25 mouse cellular contexts compared by ENCODE assay signal in the genomic region with DNA sequence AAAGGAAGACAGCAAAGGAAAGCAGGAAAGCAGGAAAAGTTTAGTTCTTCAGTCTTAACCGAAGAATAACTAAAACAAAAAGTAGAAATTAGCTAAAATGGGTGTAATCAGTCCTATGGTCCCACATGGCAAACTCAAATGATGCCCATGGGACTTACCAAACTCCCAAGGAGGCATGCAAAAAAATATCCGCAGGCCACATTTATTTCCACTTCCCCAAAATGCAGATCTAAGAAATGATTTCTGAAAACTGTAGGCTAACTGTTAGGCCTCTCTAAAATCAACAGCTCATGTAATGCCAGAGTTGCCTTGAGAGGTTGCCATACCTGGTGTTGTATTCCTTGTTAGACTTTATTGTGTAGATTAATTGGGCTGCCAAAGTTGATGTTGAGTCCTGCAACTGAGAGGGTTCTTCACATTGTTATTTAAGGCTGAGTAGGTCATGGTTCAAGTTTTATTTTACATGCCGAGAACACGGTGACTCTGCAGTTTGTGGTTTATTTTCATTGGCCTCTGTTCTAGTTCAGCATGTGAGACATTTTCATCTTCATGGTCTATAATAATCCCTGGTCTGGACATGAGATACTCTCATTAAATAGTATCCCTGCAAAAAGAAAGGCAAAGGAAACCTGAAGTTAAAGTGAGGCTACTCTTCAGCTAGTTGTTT.
A peak's percentile ranks its signal among the peaks of the same experiment; 100 is the strongest.
DNase-seq lines count a peak whose midpoint lies in the region; ATAC-seq and TF ChIP-seq lines count a peak whose summit lies in the region.
"Had no signal": no experiment of that assay in that cellular context is flagged by ENCODE, and none has a peak within 500 bp of the region (broad histone marks: within the 10 kb centered on the region; RNA-seq: fewer than 3 reads in every experiment).

No protein-coding gene starts in this region.

- H3ac ChIP-seq in myocyte (ENCODE audit: control insufficient read depth, insufficient read length): no peak overlapping the region

- no peak for DNase-seq in heart, adult 2 months
- DNase-seq in heart, postnatal 36 days: no peak
- peak; percentile 83 for DNase-seq in 3T3-L1 (ENCODE audit: low read depth, low spot score)
- DNase-seq in layer of hippocampus, postnatal 36 days: no peak
- no peak for DNase-seq in liver, embryonic 11.5 days (ENCODE audit: low spot score)
- DNase-seq: adrenal gland, adult 8-10 months; cerebellum, adult 9-11 months; forebrain, postnatal 0 days; gastrocnemius, adult 2 months; heart, postnatal 14 days; kidney, postnatal 10 days; left cerebral cortex, postnatal 4 days; liver; lung, adult 18-20 months; lung, postnatal 14 days; thymus, postnatal 4 days had no signal

- H3K79me2 ChIP-seq in heart, adult 2 months (replicated peaks; ENCODE audit: control insufficient read depth, insufficient read depth, low read length): no peaks in the 10 kb centered on the region
- H3K79me2 ChIP-seq in myocyte (ENCODE audit: control insufficient read depth, insufficient read depth): no peaks in the 10 kb centered on the region

- H3K4me1 ChIP-seq in heart, adult 2 months (ENCODE audit: control insufficient read depth, insufficient read depth, low read length): no peaks in the 10 kb centered on the region
- H3K4me1 ChIP-seq in liver, embryonic 11.5 days (replicated peaks; ENCODE audit: control insufficient read depth, insufficient read depth, low read length): no peaks in the 10 kb centered on the region
- H3K4me1 ChIP-seq: embryonic facial prominence, embryonic 13.5 days; forebrain, embryonic 10.5 days; heart, embryonic 12.5 days; hindbrain, embryonic 15.5 days had no signal

- no peaks in the 10 kb centered on the region for H3K27me3 ChIP-seq in heart, adult 2 months (ENCODE audit: control insufficient read depth, insufficient read depth, low read length)
- no peaks in the 10 kb centered on the region for H3K27me3 ChIP-seq in myocyte (ENCODE audit: control insufficient read depth, insufficient read depth, insufficient read length)
- H3K27me3 ChIP-seq in liver, embryonic 11.5 days (replicated peaks; ENCODE audit: control insufficient read depth, insufficient read depth, low read length): no peaks in the 10 kb centered on the region
- H3K27me3 ChIP-seq: embryonic facial prominence, embryonic 13.5 days; heart, embryonic 12.5 days; hindbrain, embryonic 15.5 days had no signal

- 74% methylated on average over 4 of the region's 4 CpGs for WGBS in heart, adult 2 months
- 82% methylated on average over 4 of the region's 4 CpGs for WGBS in liver, embryonic 11.5 days

- no peak for TF ChIP-seq POLR2A in heart, adult 2 months (IDR thresholded peaks at IDR 0.05; ENCODE audit: insufficient read depth, low read depth, low read length)
- TF ChIP-seq POLR2A in myocyte (IDR thresholded peaks at IDR 0.05; ENCODE audit: insufficient read length, low read depth): no peak

- ATAC-seq in common myeloid progenitor, adult 5-6 weeks (replicated peaks; ENCODE audit: low read depth, poor library complexity, severe bottlenecking): peak; percentile 50
- no peak for ATAC-seq in liver, embryonic 11.5 days (replicated peaks; ENCODE audit: low FRiP score)
- ATAC-seq: forebrain, postnatal 0 days; intestine, embryonic 16.5 days; midbrain, embryonic 16.5 days had no signal

- intact Hi-C loops in heart, adult 2 months (cut with DNase I): no loop called here
- intact Hi-C loops in heart, postnatal 36 days (cut with DNase I): no loop called here

- H3K4me2 ChIP-seq in myocyte (ENCODE audit: low read depth): peak overlapping the region; percentile 56
- H3K4me2 ChIP-seq in liver, embryonic 11.5 days: no peak overlapping the region
- H3K4me2 ChIP-seq: embryonic facial prominence, embryonic 13.5 days; heart, embryonic 12.5 days; hindbrain, embryonic 15.5 days had no signal

- no peak overlapping the region for H3K9ac ChIP-seq in heart, adult 2 months (ENCODE audit: low read depth, low read length)
- no peak overlapping the region for H3K9ac ChIP-seq in liver, embryonic 11.5 days (ENCODE audit: low read depth, low read length)
- H3K9ac ChIP-seq: embryonic facial prominence, embryonic 13.5 days; forebrain, postnatal 0 days; heart, embryonic 12.5 days; hindbrain, embryonic 15.5 days had no signal

- no peak overlapping the region for H3K4me3 ChIP-seq in heart, adult 2 months
- no peak overlapping the region for H3K4me3 ChIP-seq in myocyte
- no peak overlapping the region for H3K4me3 ChIP-seq in liver, embryonic 11.5 days (ENCODE audit: low read depth, low read length)
- H3K4me3 ChIP-seq: embryonic facial prominence, embryonic 13.5 days; forebrain, embryonic 10.5 days; gastrocnemius, adult 2 months; heart, embryonic 12.5 days; hindbrain, embryonic 15.5 days; left cerebral cortex, adult 2 months had no signal

- H3K27ac ChIP-seq in heart, adult 2 months: peak overlapping the region; percentile 26
- no peak overlapping the region for H3K27ac ChIP-seq in liver, embryonic 11.5 days (ENCODE audit: low read depth, low read length)
- H3K27ac ChIP-seq: embryonic facial prominence, embryonic 13.5 days; forebrain, embryonic 10.5 days; gastrocnemius, adult 2 months; hindbrain, embryonic 15.5 days; left cerebral cortex, adult 2 months had no signal

- H3K36me3 ChIP-seq in heart, adult 2 months (ENCODE audit: control insufficient read depth, insufficient read depth, low read length): no peaks in the 10 kb centered on the region
- no peaks in the 10 kb centered on the region for H3K36me3 ChIP-seq in myocyte (ENCODE audit: control insufficient read depth, insufficient read depth)
- no peaks in the 10 kb centered on the region for H3K36me3 ChIP-seq in liver, embryonic 11.5 days (ENCODE audit: control insufficient read depth, insufficient read depth, low read length)
- H3K36me3 ChIP-seq: embryonic facial prominence, embryonic 13.5 days; forebrain, embryonic 10.5 days; heart, embryonic 12.5 days; hindbrain, embryonic 15.5 days had no signal

- TF ChIP-seq EP300 in heart, adult 2 months (IDR thresholded peaks at IDR 0.05; ENCODE audit: insufficient read depth, low read depth, low read length): no peak

- TF ChIP-seq CTCF in heart, adult 2 months (IDR thresholded peaks at IDR 0.05): no peak

- H3K9me3 ChIP-seq in liver, embryonic 11.5 days (ENCODE audit: control insufficient read depth, low read length): no peaks in the 10 kb centered on the region; the same call in 1 of the 2 replicates
- H3K9me3 ChIP-seq: heart, embryonic 12.5 days; hindbrain, embryonic 15.5 days had no signal

TF ChIP-seq in myocyte, 11 proteins besides CTCF, POLR2A, EP300 and RAD21:
- TF ChIP-seq SRF (IDR thresholded peaks at IDR 0.05; ENCODE audit: control insufficient read depth, insufficient read length, low read depth): no peak
- TF ChIP-seq POLR2AphosphoS2 (IDR thresholded peaks at IDR 0.05; ENCODE audit: insufficient read length, low read depth): no peak
- no peak for TF ChIP-seq E2F4 (IDR thresholded peaks at IDR 0.05; ENCODE audit: insufficient read depth)
TF ChIP-seq in myocyte: peak in this region for 0.
